Mouse (Mus musculus): ENCODE data around the gene Pde2a.

The Pde2a gene

GRCm38 (mm10) chr7:101476493-101476892 lies 55.0 kb downstream of the Pde2a start:
- peak; percentile 59 for DNase-seq

GRCm38 (mm10) chr7:101477200-101477599 lies 55.7 kb downstream of the Pde2a start:
- no peak for DNase-seq

GRCm38 (mm10) chr7:101478099-101478498 lies 56.6 kb downstream of the Pde2a start:
- DNase-seq, result no peak

GRCm38 (mm10) chr7:101479841-101480240 lies 58.4 kb downstream of the Pde2a start:
- DNase-seq, result no peak

GRCm38 (mm10) chr7:101480671-101481070 lies 59.2 kb downstream of the Pde2a start:
- no peak for DNase-seq

- no peak for DNase-seq
Observed at GRCm38 (mm10) chr7:101481872-101482498, 60.5 kb downstream of the Pde2a start.

GRCm38 (mm10) chr7:101482499-101483081 lies 61.1 kb downstream of the Pde2a start:
- peak; percentile 78 for DNase-seq

- no peak for DNase-seq
Observed at GRCm38 (mm10) chr7:101483498-101484115, 62.1 kb downstream of the Pde2a start.

GRCm38 (mm10) chr7:101487102-101487501 lies 65.6 kb downstream of the Pde2a start:
- DNase-seq, result no peak

- DNase-seq, result no peak
Observed at GRCm38 (mm10) chr7:101490952-101491351, 69.5 kb downstream of the Pde2a start.

GRCm38 (mm10) chr7:101498385-101498784 lies 76.9 kb downstream of the Pde2a start:
- DNase-seq, result no peak

GRCm38 (mm10) chr7:101499251-101499650 lies 77.8 kb downstream of the Pde2a start:
- DNase-seq, result no peak

GRCm38 (mm10) chr7:101499701-101500100 lies 78.2 kb downstream of the Pde2a start:
- DNase-seq, result no peak

- no peak for DNase-seq
Observed at GRCm38 (mm10) chr7:101501236-101501635, 79.7 kb downstream of the Pde2a start.

- DNase-seq, result no peak
Observed at GRCm38 (mm10) chr7:101501675-101502074, 80.2 kb downstream of the Pde2a start.

- no peak for DNase-seq
Observed at GRCm38 (mm10) chr7:101503351-101503750, 81.9 kb downstream of the Pde2a start.

- DNase-seq, result peak; percentile 44
Observed at GRCm38 (mm10) chr7:101503803-101504202, 82.3 kb downstream of the Pde2a start.

- DNase-seq, result no peak
Observed at GRCm38 (mm10) chr7:101504507-101504906, 83.0 kb downstream of the Pde2a start.

- DNase-seq, result no peak
Observed at GRCm38 (mm10) chr7:101509212-101509611, 87.7 kb downstream of the Pde2a start.

GRCm38 (mm10) chr7:101513655-101514054 lies 92.2 kb downstream of the Pde2a start:
- DNase-seq, result peak; percentile 62

GRCm38 (mm10) chr7:101514768-101515167 lies 93.3 kb downstream of the Pde2a start:
- no peak for DNase-seq

- no peak for DNase-seq
Observed at GRCm38 (mm10) chr7:101515295-101515694, 93.8 kb downstream of the Pde2a start.

GRCm38 (mm10) chr7:101516460-101516859 lies 95.0 kb downstream of the Pde2a start:
- DNase-seq, result no peak

- no peak for DNase-seq
Observed at GRCm38 (mm10) chr7:101521696-101522095, 100.2 kb downstream of the Pde2a start.
